Mouse (Mus musculus) liver, embryonic 14.5 days (tissue): Measurements from ENCODE around the gene Tnfsf12.

Experiments used
- CTCF ChIP-seq: IDR thresholded peaks from 2 replicates; pipeline ENCODE4 v1.5.1; 2016; ENCODE audit warnings: antibody characterized with exemption, low read depth, control low read depth
- EP300 ChIP-seq: IDR thresholded peaks from 2 replicates; pipeline ENCODE4 v1.6.1; 2016; ENCODE audit warnings: antibody characterized with exemption, low read depth

DNA sequence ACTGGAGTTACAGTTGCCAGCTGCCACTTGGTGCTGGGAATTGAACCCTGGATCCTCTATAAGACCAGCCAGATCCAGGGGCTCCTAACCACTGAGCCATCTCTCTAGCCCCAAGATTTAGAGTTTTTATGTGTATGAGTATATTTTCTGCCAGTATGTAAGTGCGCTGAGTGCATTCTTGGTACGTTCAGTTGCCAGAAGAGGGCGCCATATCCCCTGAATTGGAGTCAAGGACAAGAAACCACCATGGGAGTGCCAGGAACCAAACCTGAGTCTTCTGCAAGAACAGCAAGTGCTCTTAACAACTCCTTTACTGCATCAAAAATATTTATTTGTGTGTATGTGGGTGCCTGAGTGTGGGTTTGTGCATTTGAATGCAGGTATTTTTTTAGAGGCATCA is 33.4 kb upstream of the Tnfsf12 start:
- TF ChIP-seq CTCF (peak; percentile 81), EP300 (no peak)
